Mouse (Mus musculus) lung, embryonic 15.5 days (tissue): Measurements from ENCODE around the gene Tdrd12. TPM values are rescaled to one million over a fixed set of nuclear protein-coding genes. Genes with fewer than 3 reads are reported as not detected.

Source experiments
- polyA plus RNA-seq: library from polyadenylated mRNA; unstranded; fragments of >200 nt; fragmentation: Nextera tagmentation; extraction: Ambion mirVana; gene quantifications from 2 replicates; pipeline ENCODE4 v1.2.1, GENCODE M21; 2015

Tdrd12 gene
- polyA plus RNA-seq, 1 experiment from 2014 or later, result 0.29 TPM

Other genes starting within 250 kb of the Tdrd12 start
- 14.2 and 15.7 TPM in 2 replicates for gene Gpatch1, start 219.3 kb downstream of the Tdrd12 start, polyA plus RNA-seq
- 4.7 and 5.0 TPM in 2 replicates for gene Rhpn2, start 203.6 kb downstream of the Tdrd12 start, polyA plus RNA-seq
- gene Faap24, start 140.9 kb downstream of the Tdrd12 start, polyA plus RNA-seq, result 18.0 and 19.0 TPM in 2 replicates
- gene Cep89, start 140.7 kb downstream of the Tdrd12 start, polyA plus RNA-seq, result 52.9 and 56.8 TPM in 2 replicates
- gene Slc7a9, start 88.9 kb downstream of the Tdrd12 start, polyA plus RNA-seq, result 0.30 and 0.38 TPM in 2 replicates
- gene Nudt19, start 18.6 kb upstream of the Tdrd12 start, polyA plus RNA-seq, result 50.1 and 52.7 TPM in 2 replicates
- gene Rgs9bp, start 47.8 kb upstream of the Tdrd12 start, polyA plus RNA-seq, result 0.05 and 0.14 TPM in 2 replicates
- gene Ankrd27, start 48.5 kb upstream of the Tdrd12 start, polyA plus RNA-seq, result 33.8 and 35.9 TPM in 2 replicates
- 231 and 247 TPM in 2 replicates for gene Pdcd5, start 109.8 kb upstream of the Tdrd12 start, polyA plus RNA-seq
- gene Dpy19l3, start 216.7 kb upstream of the Tdrd12 start, polyA plus RNA-seq, result 33.1 and 34.6 TPM in 2 replicates